Mouse (Mus musculus): ENCODE data around the gene Pola2. TPM values are rescaled to one million over a fixed set of nuclear protein-coding genes. Genes with fewer than 3 reads are reported as not detected.

Pola2 gene
- 10 to 100 TPM in 2 of 4 experiments, 1 to 10 TPM in 2; 7.8 to 13.5 (median 9.3) TPM for total RNA-seq (2022)

GRCm38 (mm10) chr19:5963883-5964562 lies at the start of gene Pola2:
Pola2 (minus strand) TSS chr19:5964202.
- DNase-seq (ENCODE audit: low spot score) = peak; percentile 89

GRCm38 (mm10) chr19:6013691-6014090 lies 49.7 kb upstream of the Pola2 start:
- DNase-seq (ENCODE audit: low spot score) = no peak

- no peak for DNase-seq (ENCODE audit: low spot score)
Observed at GRCm38 (mm10) chr19:6009137-6009536, 45.1 kb upstream of the Pola2 start.

GRCm38 (mm10) chr19:6007013-6007412 lies 43.0 kb upstream of the Pola2 start:
- no peak for DNase-seq (ENCODE audit: low spot score)

- no peak for DNase-seq (ENCODE audit: low spot score)
Observed at GRCm38 (mm10) chr19:6005541-6005940, 41.5 kb upstream of the Pola2 start.

GRCm38 (mm10) chr19:5999969-6000368 lies 36.0 kb upstream of the Pola2 start:
- DNase-seq (ENCODE audit: low spot score) = no peak

GRCm38 (mm10) chr19:5998180-5998579 lies 34.2 kb upstream of the Pola2 start:
- DNase-seq (ENCODE audit: low spot score) = no peak

- DNase-seq (ENCODE audit: low spot score) = no peak
Observed at GRCm38 (mm10) chr19:5994711-5995110, 30.7 kb upstream of the Pola2 start.

GRCm38 (mm10) chr19:5992012-5992411 lies 28.0 kb upstream of the Pola2 start:
- no peak for DNase-seq (ENCODE audit: low spot score)

GRCm38 (mm10) chr19:5991467-5991866 lies 27.5 kb upstream of the Pola2 start:
- DNase-seq (ENCODE audit: low spot score) = no peak

GRCm38 (mm10) chr19:5990921-5991320 lies 26.9 kb upstream of the Pola2 start:
- DNase-seq (ENCODE audit: low spot score) = no peak

GRCm38 (mm10) chr19:5990033-5990432 lies 26.0 kb upstream of the Pola2 start:
- no peak for DNase-seq (ENCODE audit: low spot score)

GRCm38 (mm10) chr19:5989585-5989984 lies 25.6 kb upstream of the Pola2 start:
- DNase-seq (ENCODE audit: low spot score) = no peak

- DNase-seq (ENCODE audit: low spot score) = peak; percentile 13
Observed at GRCm38 (mm10) chr19:5988815-5989452, 24.9 kb upstream of the Pola2 start.

- no peak for DNase-seq (ENCODE audit: low spot score)
Observed at GRCm38 (mm10) chr19:5988027-5988814, 24.2 kb upstream of the Pola2 start.

- no peak for DNase-seq (ENCODE audit: low spot score)
Observed at GRCm38 (mm10) chr19:5986043-5986442, 22.0 kb upstream of the Pola2 start, which contains the start of gene Slc22a20. Slc22a20 (minus strand) TSS chr19:5986143.

- DNase-seq (ENCODE audit: low spot score) = no peak
Observed at GRCm38 (mm10) chr19:5980477-5980876, 16.5 kb upstream of the Pola2 start.

- no peak for DNase-seq (ENCODE audit: low spot score)
Observed at GRCm38 (mm10) chr19:5977717-5978116, 13.7 kb upstream of the Pola2 start.

- no peak for DNase-seq (ENCODE audit: low spot score)
Observed at GRCm38 (mm10) chr19:5975676-5976075, 11.7 kb upstream of the Pola2 start.

GRCm38 (mm10) chr19:5975112-5975511 lies 11.1 kb upstream of the Pola2 start:
- DNase-seq (ENCODE audit: low spot score) = no peak

- DNase-seq (ENCODE audit: low spot score) = no peak
Observed at GRCm38 (mm10) chr19:5967664-5968063, 3.7 kb upstream of the Pola2 start.

- no peak for DNase-seq (ENCODE audit: low spot score)
Observed at GRCm38 (mm10) chr19:5966786-5967185, 2.8 kb upstream of the Pola2 start.
